Comparison of ENCODE assay signal across 14 mouse cellular contexts in the genomic region with DNA sequence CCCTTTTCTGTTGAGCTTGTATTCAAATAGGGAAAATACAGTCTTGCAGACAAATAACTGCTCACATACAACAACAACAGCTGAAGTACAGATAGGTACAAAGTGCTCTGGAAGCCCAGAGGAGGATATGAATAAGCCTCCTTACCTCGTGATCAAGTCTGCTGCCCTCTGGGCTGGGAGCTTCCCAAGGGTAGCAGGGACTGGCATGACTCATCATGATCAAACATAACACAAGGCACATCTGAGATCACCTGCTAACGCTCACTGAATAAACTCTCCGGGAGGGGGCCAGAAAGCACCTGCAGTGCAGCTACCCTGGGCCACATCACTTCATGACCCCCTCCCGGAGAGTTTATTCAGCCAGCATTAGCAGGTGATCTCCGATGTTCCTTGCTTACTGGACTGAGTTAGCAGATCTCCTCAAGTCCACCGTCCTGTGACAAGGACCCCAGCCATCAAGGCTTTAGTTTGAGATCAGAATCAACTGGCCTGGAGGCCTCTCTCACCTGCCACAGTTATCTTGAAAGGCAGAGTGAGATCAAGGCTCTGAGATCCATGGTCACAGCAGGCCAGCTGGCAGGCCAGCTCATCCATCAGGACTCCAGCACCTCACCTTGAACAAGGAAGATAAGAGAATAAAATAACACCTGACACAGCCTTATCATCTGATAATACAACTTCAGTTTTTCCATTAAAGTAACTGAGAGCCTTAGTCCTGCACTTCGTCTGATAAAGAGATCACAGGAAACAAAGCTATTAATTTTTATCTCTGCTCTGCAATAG.
A peak's percentile ranks its signal among the peaks of the same experiment; 100 is the strongest.
DNase-seq lines count a peak whose midpoint lies in the region; ATAC-seq and TF ChIP-seq lines count a peak whose summit lies in the region.
"Had no signal": no experiment of that assay in that cellular context is flagged by ENCODE, and none has a peak within 500 bp of the region (broad histone marks: within the 10 kb centered on the region; RNA-seq: fewer than 3 reads in every experiment).

No protein-coding gene starts in this region.

- WGBS in thymus, adult 2 months, result 85% methylated on average over 7 of the region's 7 CpGs
- WGBS in intestine, embryonic 15.5 days, result 46% methylated on average over 7 of the region's 7 CpGs
- WGBS in stomach, embryonic 16.5 days, result 40% methylated on average over 7 of the region's 7 CpGs
- 84% methylated on average over 7 of the region's 7 CpGs for WGBS in forebrain, embryonic 15.5 days
- WGBS in hindbrain, postnatal 0 days, result 80% methylated on average over 7 of the region's 7 CpGs

- peak; percentile 93 for ATAC-seq in intestine, embryonic 15.5 days
- ATAC-seq in stomach, embryonic 16.5 days (ENCODE audit: insufficient read depth, low FRiP score), result peak; percentile 83
- ATAC-seq in forebrain, embryonic 15.5 days (replicated peaks), result no peak
- ATAC-seq in hindbrain, postnatal 0 days, result no peak

- peak; percentile 42 for DNase-seq in gastrocnemius, adult 18-20 months (ENCODE audit: low spot score)
- no peak for DNase-seq in gastrocnemius, adult 8-10 months (ENCODE audit: low spot score in 2 of 2)
- DNase-seq in thymus, postnatal 4 days, result peak; percentile 36
- DNase-seq in thymus, adult 2 months, result no peak
- DNase-seq in hindbrain, postnatal 0 days (ENCODE audit: low spot score), result no peak
- DNase-seq: heart, adult 11 months; lung, adult 18-20 months; right cerebral cortex, adult 18-20 months had no signal

- no peaks in the 10 kb centered on the region for H3K27me3 ChIP-seq in thymus, adult 2 months (ENCODE audit: control insufficient read depth, insufficient read depth, low read length)
- H3K27me3 ChIP-seq in intestine, embryonic 15.5 days (replicated peaks), result no peaks in the 10 kb centered on the region
- H3K27me3 ChIP-seq in stomach, embryonic 16.5 days (ENCODE audit: control insufficient read depth, insufficient read depth, low read length), result no peaks in the 10 kb centered on the region
- no peaks in the 10 kb centered on the region for H3K27me3 ChIP-seq in forebrain, embryonic 15.5 days
- no peaks in the 10 kb centered on the region for H3K27me3 ChIP-seq in hindbrain, postnatal 0 days (ENCODE audit: insufficient read depth, low read length)
- H3K27me3 ChIP-seq: embryonic facial prominence, embryonic 12.5 days had no signal

- no peak overlapping the region for H3K4me3 ChIP-seq in thymus, adult 2 months (ENCODE audit: control insufficient read depth, insufficient read depth, low read length)
- H3K4me3 ChIP-seq in intestine, embryonic 15.5 days (replicated peaks), result no peak overlapping the region
- H3K4me3 ChIP-seq in stomach, embryonic 16.5 days (replicated peaks; ENCODE audit: low read length), result no peak overlapping the region
- H3K4me3 ChIP-seq in forebrain, embryonic 15.5 days, result no peak overlapping the region
- H3K4me3 ChIP-seq in hindbrain, postnatal 0 days (ENCODE audit: low read length), result no peak overlapping the region
- H3K4me3 ChIP-seq: embryonic facial prominence, embryonic 12.5 days; megakaryocyte, embryonic 14.5 days had no signal

- no peaks in the 10 kb centered on the region for H3K9me3 ChIP-seq in intestine, embryonic 15.5 days
- H3K9me3 ChIP-seq in stomach, embryonic 16.5 days (replicated peaks; ENCODE audit: control insufficient read depth, low read length), result no peaks in the 10 kb centered on the region
- H3K9me3 ChIP-seq in forebrain, embryonic 15.5 days, result no peaks in the 10 kb centered on the region
- no peaks in the 10 kb centered on the region for H3K9me3 ChIP-seq in hindbrain, postnatal 0 days (ENCODE audit: low read length)
- H3K9me3 ChIP-seq: embryonic facial prominence, embryonic 12.5 days had no signal

- H3K4me1 ChIP-seq in thymus, adult 2 months (replicated peaks; ENCODE audit: control insufficient read depth, insufficient read depth, low read length), result peaks cover 8% of the 10 kb centered on the region
- no peaks in the 10 kb centered on the region for H3K4me1 ChIP-seq in intestine, embryonic 15.5 days (replicated peaks)
- H3K4me1 ChIP-seq in stomach, embryonic 16.5 days (ENCODE audit: control insufficient read depth, insufficient read depth, low read length), result no peaks in the 10 kb centered on the region
- H3K4me1 ChIP-seq in forebrain, embryonic 15.5 days, result no peaks in the 10 kb centered on the region
- no peaks in the 10 kb centered on the region for H3K4me1 ChIP-seq in hindbrain, postnatal 0 days (ENCODE audit: insufficient read depth, low read length)
- H3K4me1 ChIP-seq: embryonic facial prominence, embryonic 12.5 days had no signal

- H3K36me3 ChIP-seq in thymus, adult 2 months (ENCODE audit: control insufficient read depth, insufficient read depth, low read length), result no peaks in the 10 kb centered on the region
- H3K36me3 ChIP-seq in intestine, embryonic 15.5 days, result no peaks in the 10 kb centered on the region
- H3K36me3 ChIP-seq in stomach, embryonic 16.5 days (ENCODE audit: control insufficient read depth, insufficient read depth, low read length), result no peaks in the 10 kb centered on the region
- H3K36me3 ChIP-seq in forebrain, embryonic 15.5 days, result no peaks in the 10 kb centered on the region
- no peaks in the 10 kb centered on the region for H3K36me3 ChIP-seq in hindbrain, postnatal 0 days (ENCODE audit: insufficient read depth, low read length)
- H3K36me3 ChIP-seq: embryonic facial prominence, embryonic 12.5 days had no signal

- H3K4me2 ChIP-seq in intestine, embryonic 15.5 days (replicated peaks), result 0 out of 2 replicates have a peak overlapping the region, but pooled peaks have one; percentile 20
- no peak overlapping the region for H3K4me2 ChIP-seq in stomach, embryonic 16.5 days (ENCODE audit: low read depth, low read length)
- no peak overlapping the region for H3K4me2 ChIP-seq in forebrain, embryonic 15.5 days (replicated peaks)
- H3K4me2 ChIP-seq in hindbrain, postnatal 0 days (ENCODE audit: low read depth, low read length), result no peak overlapping the region
- H3K4me2 ChIP-seq: embryonic facial prominence, embryonic 12.5 days; hindbrain, embryonic 14.5 days had no signal

- H3K27ac ChIP-seq in thymus, adult 2 months (ENCODE audit: control insufficient read depth, insufficient read depth, low read length), result no peak overlapping the region
- peak overlapping the region; percentile 57 for H3K27ac ChIP-seq in intestine, embryonic 15.5 days
- no peak overlapping the region for H3K27ac ChIP-seq in stomach, embryonic 16.5 days (ENCODE audit: low read length)
- H3K27ac ChIP-seq in forebrain, embryonic 15.5 days (replicated peaks), result no peak overlapping the region
- H3K27ac ChIP-seq in hindbrain, postnatal 0 days, result no peak overlapping the region
- H3K27ac ChIP-seq: embryonic facial prominence, embryonic 12.5 days; hindbrain, embryonic 14.5 days had no signal

- no peak for TF ChIP-seq CTCF in thymus, adult 2 months (IDR thresholded peaks at IDR 0.05; ENCODE audit: borderline replicate concordance, control insufficient read depth, extremely low read depth, insufficient read depth, low read length, poor library complexity)
- TF ChIP-seq CTCF in hindbrain, postnatal 0 days (IDR thresholded peaks at IDR 0.05; ENCODE audit: low read depth), result no peak

- TF ChIP-seq POLR2A in thymus, adult 2 months (IDR thresholded peaks at IDR 0.05; ENCODE audit: control insufficient read depth, extremely low read depth, insufficient read depth, low read length, poor library complexity), result no peak

- H3K9ac ChIP-seq in intestine, embryonic 15.5 days, result no peak overlapping the region
- no peak overlapping the region for H3K9ac ChIP-seq in stomach, embryonic 16.5 days (ENCODE audit: low read length)
- H3K9ac ChIP-seq in forebrain, embryonic 15.5 days (replicated peaks), result no peak overlapping the region
- H3K9ac ChIP-seq in hindbrain, postnatal 0 days (replicated peaks; ENCODE audit: low read length), result no peak overlapping the region
- H3K9ac ChIP-seq: embryonic facial prominence, embryonic 12.5 days; hindbrain, embryonic 14.5 days had no signal

Comparison
In these comparisons a context has a peak if more than half of its experiments do, and no peak if none do; other contexts are left out.
1. DNase-seq: peak in gastrocnemius, adult 18-20 months (single experiment) and thymus, postnatal 4 days (single experiment); none in gastrocnemius, adult 8-10 months (0 of 2), thymus, adult 2 months (single experiment) and hindbrain, postnatal 0 days (single experiment).
2. ATAC-seq: peak in intestine, embryonic 15.5 days (single experiment) and stomach, embryonic 16.5 days (single experiment); none in forebrain, embryonic 15.5 days (single experiment) and hindbrain, postnatal 0 days (single experiment).